Mouse (Mus musculus) midbrain, embryonic 11.5 days (tissue): ENCODE measurements around the gene Ttf1. TPM values are rescaled to one million over a fixed set of nuclear protein-coding genes. Genes with fewer than 3 reads are reported as not detected.

Experiments
- ATAC-seq: fragments of 200-750 bp; cut with Nextera tagmentation; 2 replicates; pipeline ENCODE4 v1.8.0; 2017; ENCODE audit warnings: moderate TSS enrichment, moderate library complexity; ENCODE audit not compliant: low FRiP score
- DNase-seq: peaks from one replicate; pipeline ENCODE4 v3.0.0; 2015; ENCODE audit warnings: low spot score; ENCODE audit errors: missing footprints
- H3K27ac ChIP-seq: fragments of 300-500 bp; sonication (generic); 2 replicates; pipeline ENCODE4 v1.5.1; 2014; ENCODE audit warnings: low read depth, low read length
- H3K27me3 ChIP-seq: fragments of 300-500 bp; sonication (generic); 2 replicates; pipeline ENCODE4 v1.6.1; 2014; ENCODE audit warnings: mild to moderate bottlenecking, low read length, moderate library complexity, mixed read lengths; ENCODE audit not compliant: control insufficient read depth, insufficient read depth
- H3K36me3 ChIP-seq: fragments of 300-500 bp; sonication (generic); 2 replicates; pipeline ENCODE4 v1.6.1; 2014; ENCODE audit warnings: mild to moderate bottlenecking, low read length, moderate library complexity, mixed read lengths; ENCODE audit not compliant: control insufficient read depth, insufficient read depth
- H3K4me1 ChIP-seq: fragments of 300-500 bp; sonication (generic); 2 replicates; pipeline ENCODE4 v1.6.1; 2014; ENCODE audit warnings: low read length; ENCODE audit not compliant: control insufficient read depth, insufficient read depth
- H3K4me2 ChIP-seq: fragments of 300-500 bp; sonication (generic); 2 replicates; pipeline ENCODE4 v1.6.1; 2014; ENCODE audit warnings: mild to moderate bottlenecking, moderate library complexity
- H3K4me3 ChIP-seq: fragments of 300-500 bp; sonication (generic); 2 replicates; pipeline ENCODE4 v1.5.1; 2014; ENCODE audit warnings: low read depth, low read length
- H3K9ac ChIP-seq: fragments of 300-500 bp; sonication (generic); 2 replicates; pipeline ENCODE4 v1.6.1; 2014; ENCODE audit warnings: low read length
- H3K9me3 ChIP-seq: fragments of 300-500 bp; sonication (generic); 2 replicates; pipeline ENCODE4 v1.6.1; 2016; ENCODE audit warnings: low read length; ENCODE audit not compliant: control insufficient read depth
- WGBS: fragments of 180-500 bp; shearing (Covaris S2); extraction: QIAGEN DNeasy Blood & Tissue Kit; methylation state at CpG from one replicate; pipeline ENCODE4 v1.1.7; 2014; 5-methylcytosine and 5-hydroxymethylcytosine counted together
- polyA plus RNA-seq: library from polyadenylated mRNA; unstranded; fragments of >200 nt; fragmentation: Nextera tagmentation; extraction: Ambion mirVana; gene quantifications from 2 replicates; pipeline ENCODE4 v1.2.1, GENCODE M21; 2014

The Ttf1 gene
- 11.4 and 13.8 TPM in 2 replicates for polyA plus RNA-seq

GRCm38 (mm10) chr2:29060135-29060597 lies at the start of gene Ttf1:
Ttf1 (plus strand) TSS chr2:29060262.
- no peaks in the 10 kb centered on the region; the same call in 1 of the 2 replicates for H3K27me3 ChIP-seq
- 0% methylated on average over 41 of the region's 41 CpGs for WGBS
- no peaks in the 10 kb centered on the region for H3K9me3 ChIP-seq
- peak; percentile 97 for ATAC-seq
- peak within 1 kb of the TSS; percentile 90 for H3K27ac ChIP-seq
- no peaks in the 10 kb centered on the region for H3K36me3 ChIP-seq
- peak within 1 kb of the TSS; percentile 71 for H3K9ac ChIP-seq
- H3K4me3 ChIP-seq, result peak within 1 kb of the TSS; percentile 90
- H3K4me2 ChIP-seq, result peak within 1 kb of the TSS; percentile 90
- peaks cover 6% of the 10 kb centered on the region for H3K4me1 ChIP-seq
- peak; percentile 99 for DNase-seq

- H3K9ac ChIP-seq, result no peak overlapping the region
- no peak overlapping the region for H3K4me3 ChIP-seq
- 77% methylated on average over 5 of the region's 5 CpGs for WGBS
- no peaks in the 10 kb centered on the region for H3K9me3 ChIP-seq
- H3K4me1 ChIP-seq, result peaks cover 21% of the 10 kb centered on the region
- H3K27me3 ChIP-seq, result no peaks in the 10 kb centered on the region; the same call in 1 of the 2 replicates
- H3K36me3 ChIP-seq, result no peaks in the 10 kb centered on the region
- H3K27ac ChIP-seq, result no peak overlapping the region
- DNase-seq (peak; percentile 47), ATAC-seq (no peak)
- H3K4me2 ChIP-seq, result no peak overlapping the region
Observed at GRCm38 (mm10) chr2:29012523-29012922, 47.5 kb upstream of the Ttf1 start.

GRCm38 (mm10) chr2:29016599-29017587 lies 43.2 kb upstream of the Ttf1 start:
- peak overlapping the region; percentile 43; the same call in 1 of the 2 replicates for H3K9ac ChIP-seq
- peak overlapping the region; percentile 12; the same call in 1 of the 2 replicates for H3K4me2 ChIP-seq
- DNase-seq (peak; percentile 92), ATAC-seq (peak; percentile 73; the same call in 1 of the 2 replicates)
- H3K27ac ChIP-seq, result peak overlapping the region; percentile 50
- H3K4me3 ChIP-seq, result no peak overlapping the region
- H3K4me1 ChIP-seq, result peaks cover 10% of the 10 kb centered on the region
- 52% methylated on average over 27 of the region's 27 CpGs for WGBS
- no peaks in the 10 kb centered on the region for H3K9me3 ChIP-seq
- no peaks in the 10 kb centered on the region for H3K27me3 ChIP-seq
- no peaks in the 10 kb centered on the region for H3K36me3 ChIP-seq

GRCm38 (mm10) chr2:29018680-29019079 lies 41.4 kb upstream of the Ttf1 start:
- no peak overlapping the region for H3K27ac ChIP-seq
- H3K9ac ChIP-seq, result no peak overlapping the region
- WGBS, result 55% methylated on average over 5 of the region's 5 CpGs
- peaks cover 10% of the 10 kb centered on the region for H3K4me1 ChIP-seq
- H3K36me3 ChIP-seq, result no peaks in the 10 kb centered on the region
- H3K27me3 ChIP-seq, result no peaks in the 10 kb centered on the region
- peak; percentile 47 for DNase-seq
- no peaks in the 10 kb centered on the region for H3K9me3 ChIP-seq
- no peak for ATAC-seq
- H3K4me2 ChIP-seq, result no peak overlapping the region
- no peak overlapping the region for H3K4me3 ChIP-seq

- H3K4me2 ChIP-seq, result no peak overlapping the region
- no peak overlapping the region for H3K27ac ChIP-seq
- WGBS, result 81% methylated on average over 17 of the region's 17 CpGs
- H3K36me3 ChIP-seq, result no peaks in the 10 kb centered on the region
- ATAC-seq (no peak), DNase-seq (peak; percentile 69)
- no peaks in the 10 kb centered on the region for H3K27me3 ChIP-seq
- H3K9me3 ChIP-seq, result no peaks in the 10 kb centered on the region
- H3K4me3 ChIP-seq, result no peak overlapping the region
- H3K4me1 ChIP-seq, result peaks cover 8% of the 10 kb centered on the region
- no peak overlapping the region for H3K9ac ChIP-seq
Observed at GRCm38 (mm10) chr2:29021025-29021424, 39.0 kb upstream of the Ttf1 start.

- H3K27me3 ChIP-seq, result no peaks in the 10 kb centered on the region
- H3K4me2 ChIP-seq, result no peak overlapping the region
- H3K36me3 ChIP-seq, result no peaks in the 10 kb centered on the region
- no peak overlapping the region for H3K4me3 ChIP-seq
- no peak for ATAC-seq
- H3K9me3 ChIP-seq, result no peaks in the 10 kb centered on the region
- no peak overlapping the region for H3K27ac ChIP-seq
- no peak overlapping the region for H3K9ac ChIP-seq
- DNase-seq, result no peak
- no peaks in the 10 kb centered on the region for H3K4me1 ChIP-seq
- 89% methylated on average over 7 of the region's 7 CpGs for WGBS
Observed at GRCm38 (mm10) chr2:29023001-29023400, 37.1 kb upstream of the Ttf1 start.

GRCm38 (mm10) chr2:29025284-29025683 lies 34.8 kb upstream of the Ttf1 start:
- 87% methylated on average over 5 of the region's 5 CpGs for WGBS
- H3K9me3 ChIP-seq, result no peaks in the 10 kb centered on the region
- H3K27ac ChIP-seq, result no peak overlapping the region
- H3K9ac ChIP-seq, result no peak overlapping the region
- ATAC-seq (no peak), DNase-seq (peak; percentile 66)
- H3K4me1 ChIP-seq, result 0 out of 2 replicates have a peak, but pooled peaks cover under 1% of the 10 kb centered on the region
- H3K36me3 ChIP-seq, result no peaks in the 10 kb centered on the region
- no peak overlapping the region for H3K4me2 ChIP-seq
- H3K27me3 ChIP-seq, result no peaks in the 10 kb centered on the region
- no peak overlapping the region for H3K4me3 ChIP-seq

GRCm38 (mm10) chr2:29030048-29030734 lies 29.9 kb upstream of the Ttf1 start:
- ATAC-seq, result no peak
- no peak overlapping the region for H3K27ac ChIP-seq
- H3K4me1 ChIP-seq, result peaks cover 9% of the 10 kb centered on the region; the same call in 1 of the 2 replicates
- WGBS, result 54% methylated on average over 20 of the region's 20 CpGs
- H3K4me2 ChIP-seq, result no peak overlapping the region
- no peak overlapping the region for H3K9ac ChIP-seq
- DNase-seq, result peak; percentile 60
- no peaks in the 10 kb centered on the region for H3K36me3 ChIP-seq
- no peaks in the 10 kb centered on the region for H3K9me3 ChIP-seq
- no peaks in the 10 kb centered on the region; the same call in 1 of the 2 replicates for H3K27me3 ChIP-seq
- H3K4me3 ChIP-seq, result no peak overlapping the region
